Mouse (Mus musculus): ENCODE results near the gene Tmem41b. TPM values are rescaled to one million over a fixed set of nuclear protein-coding genes. Genes with fewer than 3 reads are reported as not detected.

The Tmem41b gene
- polyA plus RNA-seq, 1 experiment from 2014 or later: 69.5 TPM

DNA sequence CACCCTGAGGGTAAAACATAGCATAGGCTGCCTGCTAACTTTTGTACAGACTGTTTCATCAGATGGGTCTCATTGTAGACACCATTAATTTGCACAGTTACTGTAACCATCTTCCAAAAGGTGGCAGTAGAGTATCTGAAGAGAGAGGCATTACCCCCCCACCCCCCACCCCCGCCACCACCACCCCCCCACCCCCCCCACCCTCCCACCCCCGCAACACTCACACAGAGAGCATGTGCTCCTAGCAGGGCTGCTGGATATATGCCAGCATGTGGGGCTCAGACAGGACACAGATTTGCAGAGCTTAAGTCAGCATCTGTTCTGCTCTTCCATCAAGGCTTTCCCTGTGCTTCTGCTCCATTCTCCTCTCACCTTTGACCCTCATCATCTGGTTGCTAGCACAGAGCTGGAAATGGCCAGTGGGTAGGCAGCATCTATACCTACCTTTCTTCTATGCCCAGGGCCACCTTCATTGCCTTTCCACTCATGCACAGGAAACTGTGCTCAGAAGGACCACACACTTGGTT is 17.7 kb downstream of the Tmem41b start:
- Histone ChIP-seq H3K36me3 (ENCODE audit: poor library complexity, severe bottlenecking) (peaks cover 7% of the 10 kb centered on the region), H3K27me3 (no peaks in the 10 kb centered on the region), H3K9me3 (replicated peaks) (no peaks in the 10 kb centered on the region), H3K27ac (peak overlapping the region; percentile 93), H3K4me2 (peak overlapping the region; percentile 12; the same call in 1 of the 2 replicates), H3K4me1 (peaks cover 23% of the 10 kb centered on the region), H3K4me3 (no peak overlapping the region), H3K9ac (no peak overlapping the region)
- peak; percentile 89 for ATAC-seq
- WGBS: 8% methylated on average over 2 of the region's 2 CpGs

- peak; percentile 87 for ATAC-seq
- H3K9ac ChIP-seq: 0 out of 2 replicates have a peak overlapping the region, but pooled peaks have one; percentile 38
- WGBS: 39% methylated on average over 11 of the region's 11 CpGs
Observed at GRCm38 (mm10) chr7:109967805-109968579, 18.7 kb downstream of the Tmem41b start.

GRCm38 (mm10) chr7:109965658-109966057 is 21.1 kb downstream of the Tmem41b start:
- Histone ChIP-seq H3K27ac (no peak overlapping the region), H3K4me2 (no peak overlapping the region), H3K9ac (no peak overlapping the region), H3K4me1 (peaks cover 27% of the 10 kb centered on the region), H3K9me3 (replicated peaks) (no peaks in the 10 kb centered on the region), H3K4me3 (no peak overlapping the region), H3K36me3 (ENCODE audit: poor library complexity, severe bottlenecking) (no peaks in the 10 kb centered on the region), H3K27me3 (no peaks in the 10 kb centered on the region)
- no peak for ATAC-seq

More at GRCm38 (mm10) chr7:109967805-109968579, 18.7 kb downstream of the Tmem41b start:
- H3K9me3 ChIP-seq (replicated peaks): no peaks in the 10 kb centered on the region
- no peaks in the 10 kb centered on the region for H3K27me3 ChIP-seq
- H3K4me3 ChIP-seq: no peak overlapping the region
- peak overlapping the region; percentile 93 for H3K27ac ChIP-seq
- peak overlapping the region; percentile 16; the same call in 1 of the 2 replicates for H3K4me2 ChIP-seq
- H3K36me3 ChIP-seq (ENCODE audit: poor library complexity, severe bottlenecking): peaks cover 6% of the 10 kb centered on the region
- peaks cover 23% of the 10 kb centered on the region for H3K4me1 ChIP-seq

GRCm38 (mm10) chr7:109963707-109964106 is 23.0 kb downstream of the Tmem41b start:
- Histone ChIP-seq H3K9me3 (replicated peaks) (no peaks in the 10 kb centered on the region), H3K27me3 (no peaks in the 10 kb centered on the region), H3K4me1 (peaks cover 28% of the 10 kb centered on the region), H3K4me2 (no peak overlapping the region), H3K27ac (no peak overlapping the region), H3K4me3 (no peak overlapping the region), H3K36me3 (ENCODE audit: poor library complexity, severe bottlenecking) (no peaks in the 10 kb centered on the region), H3K9ac (no peak overlapping the region)
- 95% methylated on average over 4 of the region's 4 CpGs for WGBS
- no peak for ATAC-seq

DNA sequence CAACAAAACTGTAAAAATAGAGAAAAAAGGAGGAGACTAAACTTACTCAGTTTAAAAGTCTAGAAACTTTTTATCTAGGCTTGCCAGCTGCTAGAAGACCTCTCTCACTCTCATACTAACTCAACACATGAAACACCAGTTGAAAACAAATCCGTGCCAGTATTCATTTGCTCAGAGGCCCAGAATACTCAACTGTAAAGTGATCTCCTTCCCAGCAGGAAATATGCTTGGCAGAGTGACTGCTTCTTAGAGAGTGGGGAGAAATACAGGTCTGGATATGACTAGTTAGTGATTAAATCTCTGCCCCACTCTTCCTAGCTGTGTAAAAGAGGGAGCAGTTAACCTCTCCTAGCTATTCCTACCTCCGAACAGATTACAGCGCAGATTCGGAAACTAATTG is 24.1 kb downstream of the Tmem41b start:
- Histone ChIP-seq H3K4me3 (no peak overlapping the region), H3K27me3 (no peaks in the 10 kb centered on the region), H3K4me2 (no peak overlapping the region), H3K36me3 (ENCODE audit: poor library complexity, severe bottlenecking) (no peaks in the 10 kb centered on the region), H3K27ac (no peak overlapping the region), H3K9ac (no peak overlapping the region), H3K9me3 (replicated peaks) (no peaks in the 10 kb centered on the region), H3K4me1 (peaks cover 28% of the 10 kb centered on the region)
- WGBS: 83% methylated on average over 4 of the region's 4 CpGs
- no peak for ATAC-seq

- no peak overlapping the region for H3K27ac ChIP-seq
- no peak overlapping the region for H3K4me3 ChIP-seq
- no peak overlapping the region for H3K4me2 ChIP-seq
- no peak overlapping the region for H3K9ac ChIP-seq
- H3K9me3 ChIP-seq (replicated peaks): no peaks in the 10 kb centered on the region
- H3K27me3 ChIP-seq: no peaks in the 10 kb centered on the region
- no peak for ATAC-seq
- 78% methylated on average over 2 of the region's 2 CpGs for WGBS
- H3K36me3 ChIP-seq (ENCODE audit: poor library complexity, severe bottlenecking): no peaks in the 10 kb centered on the region
- peaks cover 34% of the 10 kb centered on the region for H3K4me1 ChIP-seq
Observed at GRCm38 (mm10) chr7:109961570-109961969, 25.2 kb downstream of the Tmem41b start.

DNA sequence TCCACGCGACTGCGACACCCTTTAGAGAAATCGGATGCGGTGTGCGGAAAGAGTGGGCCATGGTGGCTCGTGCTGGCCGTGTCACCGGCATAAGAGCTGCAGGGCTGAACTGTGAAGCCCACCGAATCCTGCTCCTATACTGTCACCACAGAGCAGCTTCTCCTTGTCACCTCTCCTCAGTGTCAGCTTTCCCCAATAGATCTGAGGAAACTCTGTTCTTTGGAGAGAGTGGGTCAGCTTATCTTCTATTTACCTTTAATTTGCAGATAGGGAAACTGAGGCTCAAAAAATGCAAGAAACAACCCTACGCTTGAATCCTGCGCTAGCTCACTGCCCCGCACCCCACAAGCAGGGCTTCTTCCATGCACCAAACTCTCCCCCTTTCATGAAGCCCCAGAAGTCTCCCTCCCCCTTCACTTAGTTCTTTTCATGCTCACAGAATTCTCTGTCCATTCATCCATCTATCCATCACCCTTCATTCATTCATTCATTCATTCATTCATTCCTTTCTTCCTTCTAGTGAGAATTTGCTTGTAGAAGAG is 26.0 kb downstream of the Tmem41b start:
- Histone ChIP-seq H3K4me3 (peak overlapping the region; percentile 83), H3K36me3 (ENCODE audit: poor library complexity, severe bottlenecking) (no peaks in the 10 kb centered on the region), H3K9me3 (replicated peaks) (no peaks in the 10 kb centered on the region), H3K27me3 (no peaks in the 10 kb centered on the region), H3K4me2 (peak overlapping the region; percentile 89), H3K9ac (peak overlapping the region; percentile 96), H3K27ac (peak overlapping the region; percentile 90), H3K4me1 (peaks cover 37% of the 10 kb centered on the region)
- peak; percentile 86 for ATAC-seq
- WGBS: 7% methylated on average over 13 of the region's 13 CpGs

- H3K36me3 ChIP-seq (ENCODE audit: poor library complexity, severe bottlenecking): no peaks in the 10 kb centered on the region
Observed at GRCm38 (mm10) chr7:109959716-109960612, 26.8 kb downstream of the Tmem41b start, which contains the start of gene Dennd5a. Gene Dennd5a (minus strand): TSS chr7:109960470.

GRCm38 (mm10) chr7:109958843-109959715 is 27.6 kb downstream of the Tmem41b start:
- Histone ChIP-seq H3K4me3 (peak overlapping the region; percentile 83), H3K9ac (peak overlapping the region; percentile 96), H3K27ac (peak overlapping the region; percentile 90), H3K4me2 (peak overlapping the region; percentile 89), H3K36me3 (ENCODE audit: poor library complexity, severe bottlenecking) (no peaks in the 10 kb centered on the region), H3K27me3 (no peaks in the 10 kb centered on the region), H3K9me3 (replicated peaks) (no peaks in the 10 kb centered on the region), H3K4me1 (peaks cover 49% of the 10 kb centered on the region)
- 6% methylated on average over 18 of the region's 18 CpGs for WGBS
- ATAC-seq: 0 out of 2 replicates have a peak, but pooled peaks have one; percentile 11

More at GRCm38 (mm10) chr7:109959716-109960612, 26.8 kb downstream of the Tmem41b start, which contains the start of gene Dennd5a:
- Histone ChIP-seq H3K4me2 (peak within 1 kb of the TSS; percentile 89), H3K27me3 (no peaks in the 10 kb centered on the region), H3K4me3 (peak within 1 kb of the TSS; percentile 83), H3K27ac (peak within 1 kb of the TSS; percentile 90), H3K9ac (peak within 1 kb of the TSS; percentile 96), H3K9me3 (replicated peaks) (no peaks in the 10 kb centered on the region), H3K4me1 (peaks cover 44% of the 10 kb centered on the region)
- peak; percentile 94 for ATAC-seq
- 1% methylated on average over 72 of the region's 107 CpGs for WGBS

- Histone ChIP-seq H3K9ac (peak overlapping the region; percentile 96), H3K27ac (no peak overlapping the region)
- 68% methylated on average over 8 of the region's 8 CpGs for whole genome bisulfite sequencing
Observed at GRCm38 (mm10) chr7:109957996-109958789, 28.5 kb downstream of the Tmem41b start.

More at GRCm38 (mm10) chr7:109957996-109958789, 28.5 kb downstream of the Tmem41b start:
- no peaks in the 10 kb centered on the region for H3K9me3 ChIP-seq (replicated peaks)
- peak overlapping the region; percentile 89 for H3K4me2 ChIP-seq
- ATAC-seq: no peak
- H3K4me1 ChIP-seq: peaks cover 49% of the 10 kb centered on the region
- no peaks in the 10 kb centered on the region for H3K27me3 ChIP-seq
- H3K36me3 ChIP-seq (ENCODE audit: poor library complexity, severe bottlenecking): no peaks in the 10 kb centered on the region
- peak overlapping the region; percentile 83 for H3K4me3 ChIP-seq

All from forebrain, embryonic 13.5 days (tissue).